Mouse (Mus musculus): ENCODE data around the gene Gm13102. TPM values are rescaled to one million over a fixed set of nuclear protein-coding genes. Genes with fewer than 3 reads are reported as not detected.
"Not testable (repeated sequence)": the region's sequence is repeated elsewhere in the genome, so short reads cannot be mapped to it uniquely, and the experiment has no call there.

Gm13102 gene
- not detected in 2 replicates for polyA plus RNA-seq (2014; fragmentation: Nextera tagmentation; extraction: Ambion mirVana)

DNA sequence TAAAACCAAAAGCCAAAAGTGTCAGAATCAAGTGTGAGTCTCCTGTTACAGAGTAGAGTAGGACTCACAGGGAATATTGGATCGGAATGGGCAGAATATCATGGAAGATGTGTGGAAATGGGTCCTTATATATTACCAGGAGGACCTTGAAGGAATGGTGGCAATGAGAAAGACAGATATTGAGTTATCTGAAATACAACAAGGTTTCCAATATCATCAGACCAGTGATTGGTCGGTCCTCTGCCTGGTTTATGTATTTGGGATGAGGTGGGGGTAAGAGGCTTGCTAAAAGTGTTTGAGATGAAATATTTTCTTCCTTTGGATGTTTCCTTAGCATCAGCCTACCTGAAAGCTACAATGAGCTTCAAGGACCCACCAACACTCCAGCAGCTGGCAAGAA lies at the start of gene Gm13102:
Gene Gm13102, plus strand, starts transcription at position 301 of the 400 bp plus-strand sequence.
- not testable (repeated sequence) for DNase-seq; H3K36me3 ChIP-seq (ENCODE audit: insufficient read depth); ATAC-seq (ENCODE audit: insufficient read depth); H3K9ac ChIP-seq; H3K4me1 ChIP-seq (ENCODE audit: insufficient read depth); H3K9me3 ChIP-seq (ENCODE audit: low read depth, low read length); H3K27me3 ChIP-seq (ENCODE audit: insufficient read depth, low read length); H3K4me3 ChIP-seq (ENCODE audit: low read depth, low read length); H3K4me2 ChIP-seq; H3K27ac ChIP-seq (ENCODE audit: low read depth)
- no CpG with 5 or more reads among the region's 2 CpGs for WGBS

DNA sequence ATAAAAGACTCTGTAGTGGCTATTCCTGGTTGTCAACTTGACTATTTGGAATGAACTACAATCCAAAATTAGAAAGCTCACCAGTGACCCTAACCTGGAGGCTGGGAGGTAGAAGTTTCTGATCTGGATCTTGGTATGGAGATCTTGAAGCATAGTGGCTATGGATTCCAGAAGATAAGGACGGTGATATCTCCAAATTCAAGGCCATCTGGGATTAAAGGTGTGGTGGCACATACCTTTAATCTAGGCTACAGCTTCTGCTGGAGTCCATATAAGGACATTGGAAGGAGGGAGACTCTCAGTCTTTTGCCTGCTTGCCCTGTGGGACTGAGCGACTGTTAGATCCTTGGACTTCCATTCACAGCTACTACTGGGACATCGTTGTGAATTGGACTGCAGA lies 47.4 kb upstream of the Gm13102 start, which contains the start of gene Pramel4:
Gene Pramel4, plus strand, starts transcription at position 301 of the 400 bp plus-strand sequence.
- ATAC-seq (ENCODE audit: insufficient read depth); H3K9ac ChIP-seq; H3K4me2 ChIP-seq; H3K4me3 ChIP-seq (ENCODE audit: low read depth, low read length); H3K9me3 ChIP-seq (ENCODE audit: low read depth, low read length); DNase-seq; H3K27ac ChIP-seq (ENCODE audit: low read depth); H3K36me3 ChIP-seq (ENCODE audit: insufficient read depth); H3K27me3 ChIP-seq (ENCODE audit: insufficient read depth, low read length); H3K4me1 ChIP-seq (ENCODE audit: insufficient read depth): not testable (repeated sequence)
- WGBS: 89% methylated on average over 3 of the region's 3 CpGs

Other genes starting within 250 kb of the Gm13102 start
- gene Pramef6, start 206.1 kb upstream of the Gm13102 start, polyA plus RNA-seq (2014; fragmentation: Nextera tagmentation; extraction: Ambion mirVana): not detected in 2 replicates
- not detected in 2 replicates for gene Pramef25, start 155.5 kb upstream of the Gm13102 start, polyA plus RNA-seq (2014; fragmentation: Nextera tagmentation; extraction: Ambion mirVana)
- gene Gm13101, start 139.5 kb upstream of the Gm13102 start, polyA plus RNA-seq (2014; fragmentation: Nextera tagmentation; extraction: Ambion mirVana): not detected in 2 replicates
- gene Pramef17, start 112.1 kb upstream of the Gm13102 start, polyA plus RNA-seq (2014; fragmentation: Nextera tagmentation; extraction: Ambion mirVana): not detected in 2 replicates
- gene Pramel4, start 47.3 kb upstream of the Gm13102 start, polyA plus RNA-seq (2014; fragmentation: Nextera tagmentation; extraction: Ambion mirVana): not detected in 2 replicates
- gene Oog3, start 56.2 kb downstream of the Gm13102 start, polyA plus RNA-seq (2014; fragmentation: Nextera tagmentation; extraction: Ambion mirVana): not detected in 2 replicates
- gene Oog2, start 84.2 kb downstream of the Gm13102 start, polyA plus RNA-seq (2014; fragmentation: Nextera tagmentation; extraction: Ambion mirVana): not detected in 2 replicates
- not detected in 2 replicates for gene C87977, start 106.8 kb downstream of the Gm13102 start, polyA plus RNA-seq (2014; fragmentation: Nextera tagmentation; extraction: Ambion mirVana)
- gene Pramel5, start 174.0 kb downstream of the Gm13102 start, polyA plus RNA-seq (2014; fragmentation: Nextera tagmentation; extraction: Ambion mirVana): not detected in 2 replicates
- gene Gm13128, start 223.8 kb downstream of the Gm13102 start, polyA plus RNA-seq (2014; fragmentation: Nextera tagmentation; extraction: Ambion mirVana): not detected in 2 replicates